Mouse (Mus musculus) forebrain, embryonic 14.5 days (tissue): ENCODE measurements around the gene Tmem40. TPM values are rescaled to one million over a fixed set of nuclear protein-coding genes. Genes with fewer than 3 reads are reported as not detected.

Experiments
- ATAC-seq: fragments of 200-750 bp; cut with Nextera tagmentation; 2 replicates; pipeline ENCODE4 v1.8.0; 2017; ENCODE audit warnings: mild to moderate bottlenecking, moderate library complexity
- DNase-seq: peaks from one replicate; pipeline ENCODE4 v3.0.0-alpha.2; 2015; ENCODE audit warnings: low spot score
- H3K27ac ChIP-seq: fragments of 300-500 bp; sonication (generic); 2 replicates; pipeline ENCODE4 v1.5.1; 2014; ENCODE audit warnings: low read depth, mild to moderate bottlenecking, control low read depth, low read length, moderate library complexity
- H3K27me3 ChIP-seq: fragments of 300-500 bp; sonication (generic); replicated peaks from 2 replicates; pipeline ENCODE4 v1.6.1; 2014; ENCODE audit warnings: low read length, control low read depth, mixed read lengths; ENCODE audit not compliant: control insufficient read depth, insufficient read depth
- H3K36me3 ChIP-seq: fragments of 300-500 bp; sonication (generic); 2 replicates; pipeline ENCODE4 v1.6.1; 2014; ENCODE audit warnings: low read length, control low read depth; ENCODE audit not compliant: control insufficient read depth, insufficient read depth
- H3K4me1 ChIP-seq: fragments of 300-500 bp; sonication (generic); 2 replicates; pipeline ENCODE4 v1.6.1; 2014; ENCODE audit warnings: antibody characterized with exemption, low read length, control low read depth; ENCODE audit not compliant: control insufficient read depth, insufficient read depth
- H3K4me2 ChIP-seq: fragments of 300-500 bp; sonication (generic); 2 replicates; pipeline ENCODE4 v1.6.1; 2014; ENCODE audit warnings: mild to moderate bottlenecking, control low read depth, low read length
- H3K4me3 ChIP-seq: fragments of 300-500 bp; sonication (generic); 2 replicates; pipeline ENCODE4 v1.5.1; 2014; ENCODE audit warnings: low read depth, low read length, control low read depth
- H3K9ac ChIP-seq: fragments of 300-500 bp; sonication (generic); 2 replicates; pipeline ENCODE4 v1.6.1; 2014; ENCODE audit warnings: mild to moderate bottlenecking, low read length, control low read depth, moderate library complexity
- H3K9me3 ChIP-seq: fragments of 300-500 bp; sonication (generic); replicated peaks from 2 replicates; pipeline ENCODE4 v1.6.1; 2016; ENCODE audit warnings: low read length, control low read depth, mixed read lengths; ENCODE audit not compliant: control insufficient read depth
- WGBS: fragments of 180-500 bp; shearing (Covaris S2); extraction: QIAGEN DNeasy Blood & Tissue Kit; methylation state at CpG from one replicate; pipeline ENCODE4 v1.1.7; 2014; 5-methylcytosine and 5-hydroxymethylcytosine counted together
- polyA plus RNA-seq: library from polyadenylated mRNA; unstranded; fragments of >200 nt; fragmentation: Nextera tagmentation; extraction: Ambion mirVana; gene quantifications from 2 replicates; pipeline ENCODE4 v1.2.1, GENCODE M21; 2014

Gene Tmem40
- polyA plus RNA-seq, 1 experiment from 2014 or later: 0.56 TPM

- H3K27ac ChIP-seq: no peak overlapping the region
- WGBS: 88% methylated on average over 1 of the region's 1 CpGs
- DNase-seq (peak; percentile 48), ATAC-seq (no peak)
- no peaks in the 10 kb centered on the region for H3K27me3 ChIP-seq
- H3K4me2 ChIP-seq: no peak overlapping the region
- H3K36me3 ChIP-seq: no peaks in the 10 kb centered on the region
- no peak overlapping the region for H3K4me3 ChIP-seq
- no peaks in the 10 kb centered on the region for H3K4me1 ChIP-seq
- no peaks in the 10 kb centered on the region for H3K9me3 ChIP-seq
- no peak overlapping the region for H3K9ac ChIP-seq
Measured at GRCm38 (mm10) chr6:115727108-115727507, 35.1 kb downstream of the Tmem40 start.

- no peak overlapping the region for H3K4me2 ChIP-seq
- H3K27ac ChIP-seq: no peak overlapping the region
- no peak for ATAC-seq
- H3K27me3 ChIP-seq: no peaks in the 10 kb centered on the region
- peaks cover 4% of the 10 kb centered on the region for H3K4me1 ChIP-seq
- no peak overlapping the region for H3K9ac ChIP-seq
- WGBS: 86% methylated on average over 5 of the region's 5 CpGs
- H3K9me3 ChIP-seq: no peaks in the 10 kb centered on the region
- H3K4me3 ChIP-seq: no peak overlapping the region
- DNase-seq: no peak
- no peaks in the 10 kb centered on the region for H3K36me3 ChIP-seq
Measured at GRCm38 (mm10) chr6:115722246-115722645, 40.0 kb downstream of the Tmem40 start.

GRCm38 (mm10) chr6:115717715-115718558, 44.3 kb downstream of the Tmem40 start:
- Histone ChIP-seq H3K4me1 (peaks cover 7% of the 10 kb centered on the region), H3K27ac (no peak overlapping the region), H3K9ac (no peak overlapping the region; the same call in 1 of the 2 replicates), H3K36me3 (no peaks in the 10 kb centered on the region), H3K27me3 (no peaks in the 10 kb centered on the region), H3K4me2 (peak overlapping the region; percentile 47), H3K9me3 (no peaks in the 10 kb centered on the region), H3K4me3 (peak overlapping the region; percentile 7; the same call in 1 of the 2 replicates)
- ATAC-seq (peak; percentile 92), DNase-seq (peak; percentile 78)
- WGBS: 1% methylated on average over 15 of the region's 15 CpGs

- Histone ChIP-seq H3K36me3 (no peaks in the 10 kb centered on the region), H3K9me3 (no peaks in the 10 kb centered on the region), H3K4me3 (no peak overlapping the region), H3K4me2 (peak overlapping the region; percentile 47), H3K27ac (no peak overlapping the region), H3K9ac (no peak overlapping the region), H3K4me1 (peaks cover 7% of the 10 kb centered on the region), H3K27me3 (no peaks in the 10 kb centered on the region)
- WGBS: 15% methylated on average over 8 of the region's 8 CpGs
- DNase-seq: peak; percentile 11
- peak; percentile 66 for ATAC-seq
Measured at GRCm38 (mm10) chr6:115717101-115717652, 45.0 kb downstream of the Tmem40 start.

GRCm38 (mm10) chr6:115711261-115711660, 50.9 kb downstream of the Tmem40 start:
- H3K36me3 ChIP-seq: no peaks in the 10 kb centered on the region
- no peaks in the 10 kb centered on the region for H3K4me1 ChIP-seq
- ATAC-seq: no peak
- no peak overlapping the region for H3K4me2 ChIP-seq
- no peak for DNase-seq
- no peaks in the 10 kb centered on the region for H3K27me3 ChIP-seq
- no peak overlapping the region for H3K9ac ChIP-seq
- H3K9me3 ChIP-seq: no peaks in the 10 kb centered on the region
- H3K27ac ChIP-seq: no peak overlapping the region
- no peak overlapping the region for H3K4me3 ChIP-seq
- WGBS: 87% methylated on average over 2 of the region's 3 CpGs

GRCm38 (mm10) chr6:115702901-115703300, 59.3 kb downstream of the Tmem40 start:
- H3K9me3 ChIP-seq: no peaks in the 10 kb centered on the region
- no peaks in the 10 kb centered on the region for H3K36me3 ChIP-seq
- no peak overlapping the region for H3K4me2 ChIP-seq
- H3K27me3 ChIP-seq: no peaks in the 10 kb centered on the region
- 81% methylated on average over 5 of the region's 5 CpGs for WGBS
- ATAC-seq (no peak), DNase-seq (no peak)
- no peak overlapping the region for H3K9ac ChIP-seq
- H3K27ac ChIP-seq: no peak overlapping the region
- no peak overlapping the region for H3K4me3 ChIP-seq
- H3K4me1 ChIP-seq: no peaks in the 10 kb centered on the region

GRCm38 (mm10) chr6:115701302-115701701, 60.9 kb downstream of the Tmem40 start:
- DNase-seq (no peak), ATAC-seq (no peak)
- Histone ChIP-seq H3K27me3 (no peaks in the 10 kb centered on the region), H3K4me3 (no peak overlapping the region), H3K4me1 (no peaks in the 10 kb centered on the region), H3K36me3 (no peaks in the 10 kb centered on the region), H3K27ac (no peak overlapping the region), H3K4me2 (no peak overlapping the region), H3K9me3 (no peaks in the 10 kb centered on the region), H3K9ac (no peak overlapping the region)
- 51% methylated on average over 11 of the region's 11 CpGs for WGBS

GRCm38 (mm10) chr6:115700778-115701177, 61.4 kb downstream of the Tmem40 start:
- Histone ChIP-seq H3K4me2 (no peak overlapping the region), H3K4me3 (no peak overlapping the region), H3K36me3 (no peaks in the 10 kb centered on the region), H3K27me3 (no peaks in the 10 kb centered on the region), H3K27ac (no peak overlapping the region), H3K9me3 (no peaks in the 10 kb centered on the region), H3K9ac (no peak overlapping the region), H3K4me1 (no peaks in the 10 kb centered on the region)
- 87% methylated on average over 1 of the region's 1 CpGs for WGBS
- DNase-seq (no peak), ATAC-seq (no peak)

GRCm38 (mm10) chr6:115698699-115699098, 63.5 kb downstream of the Tmem40 start:
- no peak for DNase-seq
- ATAC-seq: no peak
- Histone ChIP-seq H3K36me3 (no peaks in the 10 kb centered on the region), H3K9me3 (no peaks in the 10 kb centered on the region), H3K4me3 (no peak overlapping the region), H3K9ac (no peak overlapping the region), H3K27me3 (no peaks in the 10 kb centered on the region), H3K27ac (no peak overlapping the region), H3K4me1 (no peaks in the 10 kb centered on the region), H3K4me2 (no peak overlapping the region)
- 90% methylated on average over 4 of the region's 4 CpGs for WGBS
